Mouse (Mus musculus) layer of hippocampus, postnatal 14 days (tissue): Measurements from ENCODE around the gene Babam2. TPM values are rescaled to one million over a fixed set of nuclear protein-coding genes. Genes with fewer than 3 reads are reported as not detected.

ENCODE experiments used
- DNase-seq, 2 experiments: peaks; one replicate each; pipeline ENCODE4 v3.0.0; 2021 to 2022; ENCODE audit warnings: low spot score in 2 of 2, mixed read lengths in 1 of 2
- total RNA-seq, 2 experiments: library from RNA; stranded (reverse); gene quantifications; 2 replicates each; pipeline ENCODE4 v1.2.3; 2021

Babam2 gene
- total RNA-seq, 2 experiments from 2014 or later = 39.9 to 41.3 TPM

DNA sequence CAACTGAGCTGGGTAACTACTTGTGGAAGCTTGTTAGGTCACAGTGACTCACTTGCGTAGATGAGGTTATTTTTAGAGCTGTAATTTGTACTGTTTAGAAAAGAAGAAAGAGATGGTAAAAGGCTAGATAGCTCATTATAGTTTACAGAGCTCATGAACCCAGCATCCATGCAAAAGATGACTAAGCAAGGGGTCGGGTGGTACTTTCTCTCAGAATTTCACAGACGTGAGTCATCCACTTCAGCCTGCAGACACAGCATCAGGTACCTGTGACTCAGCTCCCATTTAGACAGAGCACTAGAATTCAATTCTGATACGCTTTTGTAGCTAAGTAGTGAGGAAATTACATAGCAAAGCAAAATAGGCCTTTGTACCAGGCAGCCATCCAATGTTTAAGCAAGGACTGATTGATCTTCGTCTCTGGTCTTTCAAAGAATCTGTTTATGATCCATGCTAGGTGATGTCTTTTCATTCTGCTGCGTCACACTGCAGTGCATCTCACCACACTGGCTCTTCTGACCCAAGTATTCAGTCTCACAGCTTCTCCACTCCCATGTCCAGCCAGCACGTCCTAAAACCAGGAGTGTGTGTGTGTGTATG is 338.3 kb downstream of the Babam2 start:
- no peak for DNase-seq

DNA sequence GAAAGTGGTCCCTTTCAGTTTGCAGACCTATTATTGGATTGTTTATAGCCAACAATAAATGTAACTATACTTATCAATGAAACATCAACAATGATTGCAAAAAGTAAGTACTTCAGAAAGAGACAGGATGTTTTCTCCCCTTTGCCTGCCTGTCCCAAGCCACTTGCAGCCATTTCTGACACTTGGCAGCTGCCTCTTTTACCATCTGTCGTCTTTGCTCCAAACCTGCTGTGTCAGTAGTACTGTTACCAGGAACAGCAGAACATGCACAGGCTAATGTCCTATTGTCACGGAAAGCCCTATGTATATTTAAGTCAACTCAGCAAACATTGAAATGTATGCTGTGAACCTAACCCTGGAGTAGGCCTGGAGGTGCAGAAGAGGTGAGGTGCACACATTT is 339.4 kb downstream of the Babam2 start:
- no peak for DNase-seq

DNA sequence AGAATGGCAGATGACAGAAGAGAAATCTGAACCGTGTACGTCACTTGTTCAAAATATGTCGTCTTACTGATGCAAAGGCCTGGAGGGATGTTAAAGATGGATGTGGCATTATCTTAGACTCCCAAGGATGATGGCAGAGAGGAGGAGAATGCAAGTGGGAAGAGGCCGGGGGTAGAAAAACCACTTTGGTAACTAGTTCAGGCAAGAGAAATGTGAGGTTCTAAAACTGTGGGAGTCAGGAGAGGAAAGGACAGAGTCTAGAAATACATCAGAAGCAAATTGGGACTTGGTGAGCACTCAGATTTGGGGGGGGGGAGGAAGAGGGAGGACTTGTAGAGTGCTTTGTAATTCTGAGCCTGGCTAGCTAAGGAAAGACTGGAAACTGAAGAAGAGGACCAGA is 340.1 kb downstream of the Babam2 start:
- no peak for DNase-seq

DNA sequence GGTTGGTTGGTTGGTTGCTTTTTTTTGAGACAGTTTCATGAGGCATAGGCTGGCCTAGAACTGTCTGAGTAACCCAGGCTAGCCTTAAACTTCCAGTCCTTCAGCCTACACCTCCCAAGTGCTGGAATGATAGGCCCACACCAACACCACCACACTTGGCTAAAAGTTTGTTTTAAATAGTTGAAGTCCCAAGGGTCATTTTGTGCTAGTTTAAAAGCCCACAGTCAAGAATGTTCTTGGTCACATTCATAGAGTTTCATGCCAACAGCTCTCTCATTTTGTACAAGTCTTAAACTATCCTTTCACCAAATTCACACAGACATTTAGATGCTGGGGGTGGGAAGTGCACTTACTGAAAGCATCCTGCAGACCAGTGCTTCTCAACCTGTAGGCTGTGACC is 341.5 kb downstream of the Babam2 start:
- no peak for DNase-seq

DNA sequence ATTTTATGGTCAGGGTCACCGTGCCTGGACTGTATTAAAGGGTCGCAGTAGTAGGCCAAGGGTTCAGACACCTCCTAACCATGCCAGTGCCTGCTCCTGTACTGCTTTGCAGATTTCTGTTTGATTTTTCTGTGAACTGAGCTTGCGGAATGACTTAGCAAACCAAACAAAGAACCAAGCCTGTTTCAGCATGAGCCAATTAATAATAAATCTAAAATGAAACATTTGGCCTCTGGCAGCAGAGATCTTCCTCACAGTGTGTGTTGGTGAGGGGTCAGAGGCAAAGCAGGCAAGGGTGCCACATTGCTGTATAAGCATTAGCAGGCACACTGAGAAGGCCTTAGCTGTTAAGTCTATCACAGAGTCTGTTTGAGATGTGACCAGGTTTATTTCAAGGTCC is 342.0 kb downstream of the Babam2 start:
- DNase-seq = no peak

DNA sequence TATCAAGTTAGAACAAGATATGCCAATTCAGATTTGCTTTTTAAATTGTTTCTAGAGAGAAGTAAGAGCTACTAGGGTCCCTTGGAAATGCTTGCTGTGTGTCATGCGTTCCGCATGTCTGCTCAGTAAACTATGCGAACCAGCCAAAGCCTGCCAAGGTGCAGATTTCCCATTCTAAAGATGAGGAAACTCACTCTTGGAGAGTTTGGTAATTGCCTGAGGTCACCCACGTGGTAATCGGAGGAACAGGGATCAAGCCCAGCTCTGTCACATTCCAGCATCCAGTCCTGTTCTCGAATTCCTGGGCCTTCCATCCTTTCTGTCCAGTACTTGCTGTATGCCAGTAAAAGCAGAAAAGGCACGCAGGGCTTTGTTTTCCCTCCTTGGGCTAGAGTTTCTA is 345.7 kb downstream of the Babam2 start:
- DNase-seq = no peak

DNA sequence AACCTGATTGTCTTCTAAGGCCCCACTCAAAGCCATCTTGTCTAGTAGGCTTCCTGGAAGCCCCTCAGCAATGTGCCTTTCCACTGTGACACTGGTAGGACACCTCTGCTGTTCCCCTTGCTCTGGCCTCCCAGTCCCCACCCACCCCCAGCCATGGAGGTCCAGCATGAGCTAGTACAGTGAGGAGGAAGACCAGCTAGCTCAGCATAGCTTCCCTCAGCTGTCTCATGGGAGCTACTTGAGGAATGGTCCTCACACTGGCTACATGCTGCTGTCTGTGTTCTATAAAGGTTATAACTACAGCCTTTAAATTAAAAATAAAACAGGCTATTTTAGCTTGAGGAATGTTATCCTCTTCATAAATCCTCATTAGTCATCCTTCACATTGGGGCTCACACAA is 346.5 kb downstream of the Babam2 start:
- DNase-seq = no peak

DNA sequence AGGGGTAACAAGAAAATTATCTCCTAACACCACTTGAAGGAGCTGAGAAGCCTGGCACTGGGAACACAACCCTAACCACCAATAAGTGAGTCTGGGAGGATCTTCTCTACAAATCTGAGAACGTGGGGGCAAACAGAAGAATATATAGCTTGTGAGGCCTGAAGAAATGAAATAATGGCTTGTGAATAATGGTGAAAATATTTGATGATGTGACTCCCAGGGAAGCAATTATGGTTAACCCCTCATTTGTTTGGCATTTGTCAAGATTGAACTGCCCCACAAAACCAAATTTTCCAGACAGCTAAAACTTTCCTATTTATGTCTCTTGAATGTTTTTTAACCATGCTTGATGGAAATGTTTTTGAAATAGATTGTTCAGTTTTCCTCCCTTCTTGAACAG is 354.4 kb downstream of the Babam2 start:
- DNase-seq = no peak

DNA sequence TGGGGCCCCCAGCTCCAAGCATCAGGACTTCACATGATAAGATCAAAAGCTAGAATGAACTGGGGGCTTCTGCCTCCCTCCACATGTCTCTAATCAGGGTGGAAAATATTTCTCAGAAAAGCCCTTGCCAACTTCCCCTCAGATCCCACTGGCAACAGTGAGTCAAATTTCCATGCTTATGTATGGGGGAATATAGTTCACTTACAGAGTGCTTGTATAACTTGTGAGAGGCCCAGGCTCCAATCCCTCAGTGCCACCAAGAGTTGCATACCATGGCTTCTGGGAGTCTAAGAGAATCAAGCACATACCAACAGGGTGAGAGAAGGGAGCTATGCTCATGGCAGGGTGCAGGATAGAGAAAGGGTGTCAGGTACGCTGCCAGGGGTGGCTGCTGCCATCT is 355.0 kb downstream of the Babam2 start:
- DNase-seq = no peak

DNA sequence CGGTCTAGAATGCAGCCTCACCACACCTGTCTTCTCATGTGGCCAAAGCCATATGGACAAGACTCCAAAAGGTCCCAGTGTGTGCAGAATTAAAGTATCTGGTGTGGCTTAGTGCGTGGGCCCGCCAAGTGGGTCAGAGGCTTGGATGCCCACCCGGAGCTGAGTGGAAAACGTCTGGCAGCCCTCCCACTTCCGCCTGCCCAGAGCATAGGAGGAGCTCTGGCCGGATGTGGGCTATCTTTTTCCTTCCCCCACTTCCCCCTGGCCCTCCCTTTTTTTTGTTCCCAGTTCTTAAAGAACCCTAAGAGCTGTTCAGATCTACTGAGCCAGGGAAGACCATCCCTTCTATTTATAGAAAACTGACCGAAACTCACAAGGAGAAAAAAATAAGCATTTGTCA is 356.0 kb downstream of the Babam2 start:
- DNase-seq = no peak

DNA sequence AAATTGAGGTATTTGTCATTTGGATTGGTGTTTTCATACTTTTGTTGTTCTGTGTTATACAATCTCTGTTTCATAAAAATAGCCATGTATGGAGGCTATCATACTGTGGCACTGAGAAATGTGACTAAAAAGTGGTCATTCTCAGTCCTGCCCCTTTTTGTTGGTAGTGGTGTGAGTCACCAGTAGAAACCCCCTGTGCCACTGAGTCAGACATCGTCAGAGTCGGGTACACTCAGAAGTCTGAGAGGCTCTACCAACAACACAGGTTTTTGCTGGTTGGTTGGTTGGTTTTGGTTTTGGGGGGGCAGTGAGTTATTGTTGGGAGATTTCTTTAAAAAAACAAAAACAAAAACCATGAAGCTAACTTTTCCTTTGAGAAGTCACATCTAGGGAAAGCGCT is 358.2 kb downstream of the Babam2 start:
- no peak for DNase-seq

DNA sequence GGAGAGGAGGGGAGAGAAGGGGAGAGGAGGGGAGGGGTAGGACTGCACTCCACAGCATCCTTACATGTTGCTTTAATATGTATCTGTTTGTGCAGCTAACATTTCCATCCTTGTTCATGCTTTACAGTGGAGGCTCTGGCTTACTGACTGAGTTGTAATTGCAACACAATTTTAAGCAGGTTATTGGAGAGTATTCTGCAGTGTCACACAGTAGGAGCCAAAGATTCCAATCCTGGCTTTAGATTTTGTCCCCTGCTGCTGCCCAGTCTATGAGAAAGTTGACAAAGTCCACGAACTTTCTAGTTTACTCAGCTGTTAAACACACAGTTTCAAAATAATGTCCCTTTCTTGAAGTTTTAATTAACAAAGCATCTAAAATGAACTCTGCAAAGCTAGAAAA is 358.6 kb downstream of the Babam2 start:
- DNase-seq = no peak

DNA sequence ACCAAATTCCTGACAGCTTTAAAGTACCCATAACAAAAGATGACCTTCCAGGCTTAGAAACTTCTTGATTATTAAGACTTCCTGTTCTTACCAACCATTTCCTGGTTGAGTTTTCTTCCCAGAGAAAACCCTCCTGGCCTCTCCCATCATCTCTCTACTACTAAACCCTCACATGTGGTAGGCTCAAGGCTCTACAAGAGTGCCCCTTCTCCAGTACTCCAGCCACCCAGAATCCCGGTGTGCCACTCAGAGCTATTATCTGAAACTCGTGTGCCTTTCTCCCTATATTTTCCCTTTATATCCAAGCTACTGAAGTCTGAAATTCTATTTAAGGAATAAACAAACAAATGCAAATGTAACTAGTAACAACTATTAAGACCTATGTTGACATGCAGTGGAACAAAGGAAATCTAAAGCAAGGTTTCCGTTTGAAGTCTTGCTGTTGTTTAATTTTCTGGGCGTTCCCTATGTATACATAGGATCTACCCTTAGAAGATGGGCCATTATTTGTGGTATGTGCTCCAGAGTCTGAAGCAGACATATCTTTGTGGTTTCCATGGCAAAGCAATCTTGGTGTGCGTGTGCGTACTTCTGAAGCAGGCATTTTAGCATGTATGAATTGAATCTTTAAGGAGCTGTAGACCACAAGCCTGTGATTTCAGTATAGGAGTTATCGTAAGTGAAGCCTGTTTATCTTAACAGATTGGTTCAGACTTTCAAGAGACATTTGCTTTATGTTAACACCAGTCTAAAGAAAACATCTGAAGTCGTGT is 361.2 kb downstream of the Babam2 start:
- DNase-seq = no peak

DNA sequence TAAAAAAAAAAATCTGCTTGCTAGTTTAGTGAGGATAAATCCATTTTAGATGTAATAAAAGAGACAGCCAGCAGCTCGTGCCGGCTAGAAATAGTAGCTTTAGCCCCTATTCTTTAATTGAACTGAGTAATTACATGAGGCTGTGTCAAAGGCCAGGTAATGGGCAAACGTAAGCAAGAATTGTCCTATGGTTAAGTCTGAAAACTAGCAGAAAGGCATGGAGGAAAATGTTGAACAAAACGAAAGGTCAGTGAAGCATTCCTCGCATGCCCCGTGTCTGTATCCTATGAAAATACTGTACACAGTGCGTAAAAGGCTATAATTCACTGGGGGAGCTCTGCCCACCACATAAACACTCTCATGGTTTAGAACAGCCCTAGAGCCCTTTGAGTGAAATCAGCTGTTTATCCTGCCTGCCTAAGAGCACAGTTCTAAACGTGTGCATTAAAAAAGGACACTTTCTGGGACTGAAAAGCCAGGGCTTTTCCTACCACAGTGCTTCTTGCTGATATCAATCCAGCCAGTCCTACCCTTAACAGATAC is 361.8 kb downstream of the Babam2 start:
- no peak for DNase-seq

DNA sequence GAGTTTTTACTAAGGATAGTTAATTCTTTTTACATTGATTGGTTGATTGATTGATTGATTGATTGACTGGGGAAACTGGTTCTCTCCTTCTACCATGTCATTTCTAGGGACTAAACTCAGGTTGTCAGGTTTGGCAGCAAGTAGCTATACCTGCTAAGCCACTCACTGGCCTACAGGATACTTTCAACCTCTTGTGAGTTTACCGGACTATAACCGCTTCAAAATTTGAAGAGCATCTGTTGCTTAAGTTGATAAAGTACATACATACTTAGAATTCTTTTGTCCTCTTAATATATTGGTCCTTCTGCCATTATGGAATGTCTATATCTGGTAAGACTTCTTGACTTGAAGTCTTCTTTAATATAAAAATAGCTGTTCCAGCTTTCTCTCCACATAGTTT is 363.0 kb downstream of the Babam2 start:
- no peak for DNase-seq

DNA sequence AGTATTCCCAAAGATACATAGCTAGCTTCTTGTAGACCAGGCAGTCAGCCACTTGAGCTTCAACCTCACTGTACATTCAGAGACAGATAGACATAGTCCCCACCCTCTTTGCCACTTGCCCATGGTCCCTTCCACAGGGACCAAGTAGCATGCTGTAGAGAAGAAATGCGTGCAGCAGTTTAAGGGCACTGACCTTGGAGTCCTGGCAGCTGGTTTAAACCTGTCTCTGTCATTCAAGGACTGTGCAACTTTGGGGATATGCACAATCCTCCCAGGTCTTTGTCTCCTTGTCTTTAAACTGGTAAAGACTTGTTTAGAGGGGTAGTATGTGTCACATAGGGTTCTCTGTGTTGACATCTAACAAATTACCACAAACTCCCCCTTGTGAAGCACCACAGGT is 364.4 kb downstream of the Babam2 start:
- no peak for DNase-seq

DNA sequence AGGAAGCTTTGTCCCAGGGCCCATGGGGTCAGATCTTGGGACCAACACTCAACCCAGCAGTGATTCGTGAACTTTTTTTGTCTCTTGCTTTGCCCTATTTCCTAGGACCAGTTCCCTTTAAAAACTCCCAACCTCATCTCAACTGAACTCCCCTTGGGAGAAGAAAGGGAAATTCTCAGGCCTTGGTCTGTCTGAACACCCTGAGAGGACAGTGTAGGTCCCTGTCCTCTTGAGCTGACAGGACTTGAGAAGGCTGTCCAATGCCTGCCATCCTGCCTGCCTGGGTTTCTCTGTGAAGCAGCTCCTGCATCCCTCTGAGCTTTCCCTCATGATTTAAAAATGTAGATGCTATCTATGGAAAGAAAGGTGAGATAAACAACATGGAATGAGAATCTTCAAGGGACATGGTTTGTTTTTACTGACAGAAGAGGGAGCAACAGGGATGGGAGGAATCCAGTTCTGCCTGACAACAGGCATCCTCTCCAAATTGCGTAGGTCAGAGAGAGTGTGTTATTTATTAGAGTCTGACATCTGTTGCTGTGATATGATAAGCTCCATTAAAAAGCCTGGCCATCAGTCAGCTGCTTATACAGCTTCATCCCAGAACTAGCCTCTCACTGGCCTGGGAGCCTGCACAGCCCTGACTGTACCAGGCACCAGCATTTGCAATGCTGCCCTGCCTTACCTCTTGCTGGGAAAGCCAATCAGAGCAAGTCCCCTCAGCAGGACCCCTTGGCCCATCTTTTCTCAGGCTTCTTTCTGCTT is 367.0 kb downstream of the Babam2 start:
- DNase-seq = peak in 1 of 2 experiments; percentile 33

DNA sequence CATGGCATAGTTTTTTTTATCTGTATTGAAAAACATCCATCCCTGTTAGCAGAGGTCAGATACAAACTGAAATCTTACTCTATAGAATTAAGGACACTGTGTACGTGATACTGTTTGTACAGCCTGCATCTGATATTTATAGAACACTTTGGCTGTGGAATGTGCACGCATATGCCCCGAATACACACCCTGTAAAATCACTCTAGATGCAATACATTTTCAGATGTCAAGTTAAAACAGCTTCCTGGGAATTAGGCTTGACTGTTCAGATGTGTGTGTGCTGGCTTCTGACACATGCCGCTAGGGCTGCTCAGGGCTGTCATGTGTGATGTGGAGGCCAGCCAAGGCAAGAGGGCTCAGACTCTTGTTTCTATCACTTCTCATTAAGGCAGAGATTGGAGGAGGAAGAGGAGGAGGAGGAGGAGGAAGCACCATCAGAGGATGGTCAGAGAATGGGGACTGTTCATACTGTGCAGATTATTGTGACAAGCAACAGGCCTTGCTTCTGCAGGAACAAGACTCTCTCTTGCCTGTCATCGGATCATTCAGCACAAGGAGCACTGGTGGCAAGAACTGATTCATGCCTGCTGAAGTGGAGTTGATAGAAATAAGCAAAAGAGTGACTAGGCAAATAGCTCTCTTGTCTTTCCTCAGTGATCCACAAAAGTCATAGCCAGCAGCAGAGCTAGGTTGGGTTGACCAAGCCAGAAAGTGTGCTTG is 368.7 kb downstream of the Babam2 start:
- no peak for DNase-seq

DNA sequence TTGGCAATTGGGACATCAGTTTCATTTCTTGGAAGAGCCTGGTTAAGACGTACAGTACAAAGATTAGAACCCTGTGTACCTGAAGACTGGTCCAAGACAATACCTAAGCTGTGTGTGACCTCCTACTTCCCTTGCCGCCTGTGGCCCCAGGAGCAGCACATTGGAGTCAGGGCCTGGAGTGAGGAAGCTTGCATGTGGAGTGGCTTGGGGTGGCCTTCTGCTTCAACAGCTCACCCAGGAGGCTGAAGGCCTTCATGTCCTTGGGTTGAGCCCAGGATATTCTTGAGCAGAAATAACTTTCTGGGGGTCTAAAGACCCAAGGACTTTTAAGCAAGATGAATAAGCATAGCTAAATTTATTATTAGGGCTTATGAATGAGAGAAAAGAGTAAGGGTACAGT is 369.4 kb downstream of the Babam2 start:
- DNase-seq = no peak

DNA sequence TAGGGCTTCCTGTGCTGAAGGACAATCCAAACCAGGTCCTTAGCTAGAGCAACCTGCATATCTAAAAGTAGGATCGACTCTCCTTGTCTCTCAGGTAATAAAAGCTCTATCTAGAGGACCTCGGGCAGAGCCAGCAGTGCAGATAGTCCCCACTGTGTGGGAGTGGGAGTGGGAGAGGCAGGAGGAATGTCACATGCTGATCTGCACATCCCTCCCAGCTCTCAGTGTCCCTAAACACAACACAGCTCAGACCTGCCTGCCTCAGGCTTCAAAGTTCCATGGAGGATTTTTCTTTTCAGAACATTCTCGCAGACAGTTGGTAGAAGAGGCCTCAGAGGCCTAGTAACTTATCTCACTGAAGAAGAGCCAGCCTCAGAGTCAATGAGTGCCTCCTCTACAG is 371.1 kb downstream of the Babam2 start:
- no peak for DNase-seq

DNA sequence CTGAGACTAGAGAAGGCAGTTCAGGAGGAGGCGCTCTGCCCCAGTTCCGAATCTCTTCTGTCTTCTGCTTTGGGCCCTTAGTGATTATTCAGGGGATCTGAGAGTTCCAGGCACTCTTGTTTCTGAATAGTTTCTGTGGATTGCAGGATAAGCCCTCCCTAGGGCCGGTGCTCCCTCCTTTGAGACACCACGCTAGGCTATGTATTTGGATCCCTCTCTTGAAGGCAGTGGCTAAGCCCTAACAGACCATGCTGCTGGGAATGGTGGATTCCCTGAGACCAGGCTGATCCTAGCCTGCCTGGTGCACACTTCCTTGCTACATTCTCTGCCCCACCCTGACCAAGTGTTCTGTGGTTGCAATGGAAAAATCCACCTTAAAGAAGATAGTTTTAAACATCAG is 371.6 kb downstream of the Babam2 start:
- no peak for DNase-seq
